Mouse (Mus musculus): ENCODE data around the gene Nod2.
"Not testable (repeated sequence)": the region's sequence is repeated elsewhere in the genome, so short reads cannot be mapped to it uniquely, and the experiment has no call there.

Gene Nod2

GRCm38 (mm10) chr8:88631081-88631480 lies 16.0 kb upstream of the Nod2 start:
- DNase-seq (ENCODE audit: low read depth, low spot score), result no peak

- DNase-seq (ENCODE audit: low read depth, low spot score), result no peak
Observed at GRCm38 (mm10) chr8:88633343-88633765, 13.8 kb upstream of the Nod2 start.

GRCm38 (mm10) chr8:88635474-88636397 lies 11.4 kb upstream of the Nod2 start, which contains the start of gene Snx20:
Gene Snx20 (minus strand): TSS chr8:88636128.
- DNase-seq (ENCODE audit: low read depth, low spot score), result no peak

- no peak for DNase-seq (ENCODE audit: low read depth, low spot score)
Observed at GRCm38 (mm10) chr8:88637092-88638000, 9.8 kb upstream of the Nod2 start.

- DNase-seq (ENCODE audit: low read depth, low spot score), result no peak
Observed at GRCm38 (mm10) chr8:88638908-88639307, 8.2 kb upstream of the Nod2 start.

- DNase-seq (ENCODE audit: low read depth, low spot score), result no peak
Observed at GRCm38 (mm10) chr8:88642734-88643564, 4.2 kb upstream of the Nod2 start.

- no peak for DNase-seq (ENCODE audit: low read depth, low spot score)
Observed at GRCm38 (mm10) chr8:88648322-88648721, 1.2 kb downstream of the Nod2 start.

GRCm38 (mm10) chr8:88650016-88650708 lies 3.0 kb downstream of the Nod2 start:
- DNase-seq (ENCODE audit: low read depth, low spot score), result no peak

- DNase-seq (ENCODE audit: low read depth, low spot score), result not testable (repeated sequence)
Observed at GRCm38 (mm10) chr8:88651122-88651521, 4.0 kb downstream of the Nod2 start.

GRCm38 (mm10) chr8:88655334-88655733 lies 8.2 kb downstream of the Nod2 start:
- DNase-seq (ENCODE audit: low read depth, low spot score), result no peak

- DNase-seq (ENCODE audit: low read depth, low spot score), result no peak
Observed at GRCm38 (mm10) chr8:88659873-88660272, 12.8 kb downstream of the Nod2 start.

- DNase-seq (ENCODE audit: low read depth, low spot score), result no peak
Observed at GRCm38 (mm10) chr8:88662401-88662821, 15.3 kb downstream of the Nod2 start.

GRCm38 (mm10) chr8:88664121-88664520 lies 17.0 kb downstream of the Nod2 start:
- DNase-seq (ENCODE audit: low read depth, low spot score), result no peak

GRCm38 (mm10) chr8:88664947-88665346 lies 17.8 kb downstream of the Nod2 start:
- DNase-seq (ENCODE audit: low read depth, low spot score), result no peak

GRCm38 (mm10) chr8:88666435-88666834 lies 19.3 kb downstream of the Nod2 start:
- no peak for DNase-seq (ENCODE audit: low read depth, low spot score)

- no peak for DNase-seq (ENCODE audit: low read depth, low spot score)
Observed at GRCm38 (mm10) chr8:88668400-88669086, 21.4 kb downstream of the Nod2 start.

GRCm38 (mm10) chr8:88670782-88671181 lies 23.7 kb downstream of the Nod2 start:
- DNase-seq (ENCODE audit: low read depth, low spot score), result no peak

- DNase-seq (ENCODE audit: low read depth, low spot score), result no peak
Observed at GRCm38 (mm10) chr8:88671575-88671974, 24.5 kb downstream of the Nod2 start.

- no peak for DNase-seq (ENCODE audit: low read depth, low spot score)
Observed at GRCm38 (mm10) chr8:88673859-88674258, 26.7 kb downstream of the Nod2 start.

All from retina, postnatal 7 days (tissue).